Mouse (Mus musculus) embryonic facial prominence, embryonic 11.5 days (tissue): ENCODE results near the gene Rbm33. TPM values are rescaled to one million over a fixed set of nuclear protein-coding genes. Genes with fewer than 3 reads are reported as not detected.

Experiments
- ATAC-seq: fragments of 200-750 bp; cut with Nextera tagmentation; replicated peaks from 2 replicates; pipeline ENCODE4 v1.8.0; 2017; ENCODE audit warnings: low read depth; ENCODE audit not compliant: insufficient number of reproducible peaks, low FRiP score, low TSS enrichment
- DNase-seq: peaks from one replicate; pipeline ENCODE4 v3.0.0-alpha.2; 2015; ENCODE audit warnings: low spot score
- H3K27ac ChIP-seq: fragments of 300-500 bp; sonication (generic); replicated peaks from 2 replicates; pipeline ENCODE4 v1.5.1; 2014; ENCODE audit warnings: mild to moderate bottlenecking, low read depth, low read length, control low read depth
- H3K27me3 ChIP-seq: fragments of 300-500 bp; sonication (generic); 2 replicates; pipeline ENCODE4 v1.6.1; 2014; ENCODE audit warnings: mild to moderate bottlenecking, low read length, moderate library complexity, mixed read lengths; ENCODE audit not compliant: control insufficient read depth, insufficient read depth
- H3K36me3 ChIP-seq: fragments of 300-500 bp; sonication (generic); replicated peaks from 2 replicates; pipeline ENCODE4 v1.6.1; 2014; ENCODE audit warnings: low read depth, mild to moderate bottlenecking, low read length, moderate library complexity, mixed read lengths; ENCODE audit not compliant: control insufficient read depth, insufficient read depth
- H3K4me1 ChIP-seq: fragments of 300-500 bp; sonication (generic); 2 replicates; pipeline ENCODE4 v1.6.1; 2014; ENCODE audit warnings: low read length, mixed read lengths; ENCODE audit not compliant: control insufficient read depth, insufficient read depth
- H3K4me2 ChIP-seq: fragments of 300-500 bp; sonication (generic); 2 replicates; pipeline ENCODE4 v1.6.1; 2014; ENCODE audit warnings: low read depth, mild to moderate bottlenecking, control low read depth, low read length, moderate library complexity
- H3K4me3 ChIP-seq: fragments of 300-500 bp; sonication (generic); 2 replicates; pipeline ENCODE4 v1.5.1; 2014; ENCODE audit warnings: low read depth, low read length, control low read depth
- H3K9ac ChIP-seq: fragments of 300-500 bp; sonication (generic); replicated peaks from 2 replicates; pipeline ENCODE4 v1.6.1; 2014; ENCODE audit warnings: mild to moderate bottlenecking, control low read depth, low read length
- H3K9me3 ChIP-seq: fragments of 300-500 bp; sonication (generic); replicated peaks from 2 replicates; pipeline ENCODE4 v1.6.1; 2016; ENCODE audit warnings: mild to moderate bottlenecking, low read length, inconsistent platforms, mixed read lengths; ENCODE audit not compliant: control insufficient read depth
- WGBS: fragments of 180-500 bp; shearing (Covaris S2); extraction: QIAGEN DNeasy Blood & Tissue Kit; methylation state at CpG from one replicate; pipeline ENCODE4 v1.1.7; 2014; 5-methylcytosine and 5-hydroxymethylcytosine counted together
- polyA plus RNA-seq: library from polyadenylated mRNA; unstranded; fragments of >200 nt; fragmentation: Nextera tagmentation; extraction: Ambion mirVana; gene quantifications from 2 replicates; pipeline ENCODE4 v1.2.1, GENCODE M21; 2014

Rbm33 gene
- polyA plus RNA-seq, 1 experiment from 2014 or later, result 17.6 TPM

DNA sequence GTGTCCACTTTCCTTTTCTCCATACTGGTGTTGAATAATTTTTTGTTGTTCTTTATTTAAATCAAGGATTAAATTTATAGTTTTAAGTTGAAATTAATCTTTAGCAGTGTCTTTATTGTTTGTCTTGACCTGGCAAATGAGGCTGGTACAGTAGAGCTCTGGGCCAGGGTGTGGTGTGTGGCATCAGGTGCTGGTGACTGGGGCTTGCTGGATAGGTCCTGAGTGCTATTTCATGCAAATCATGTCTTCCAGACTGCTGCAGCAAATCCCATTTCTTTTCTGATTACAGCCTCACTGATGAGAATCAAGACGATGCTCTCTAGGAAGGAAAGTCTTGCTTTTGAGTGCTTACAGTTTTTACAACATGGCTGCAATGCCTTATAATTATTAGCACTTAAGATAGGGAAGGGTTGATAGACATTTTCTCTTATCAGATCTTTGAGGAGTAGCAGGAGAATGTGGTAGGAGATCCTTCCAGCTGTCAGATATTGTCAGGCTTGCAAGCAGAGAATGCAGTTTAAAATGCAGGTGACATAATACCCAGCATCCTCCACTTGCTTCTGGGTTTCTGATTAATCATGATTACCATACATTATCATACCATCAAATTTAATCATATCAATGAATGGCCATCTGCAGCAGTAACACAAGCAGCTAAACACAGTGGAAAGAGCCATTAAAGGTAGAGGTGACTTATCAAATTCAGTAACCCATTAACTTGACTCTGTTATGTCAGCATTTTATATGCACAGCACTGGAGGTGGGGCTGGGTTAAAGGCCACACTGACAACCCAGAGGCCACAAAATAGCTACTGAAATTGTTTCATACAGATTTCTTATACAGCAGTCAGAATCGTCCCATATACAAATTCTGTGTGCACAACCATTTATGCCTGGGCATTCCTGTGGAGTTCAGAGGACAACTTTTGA lies 56.8 kb downstream of the Rbm33 start:
- H3K36me3 ChIP-seq, result no peaks in the 10 kb centered on the region
- 89% methylated on average over 2 of the region's 2 CpGs for WGBS
- no peaks in the 10 kb centered on the region for H3K4me1 ChIP-seq

GRCm38 (mm10) chr5:28377299-28377698 lies 60.4 kb downstream of the Rbm33 start:
- Histone ChIP-seq H3K4me3 (no peak overlapping the region), H3K9ac (no peak overlapping the region), H3K27ac (no peak overlapping the region), H3K4me2 (no peak overlapping the region), H3K4me1 (no peaks in the 10 kb centered on the region), H3K36me3 (no peaks in the 10 kb centered on the region), H3K9me3 (no peaks in the 10 kb centered on the region), H3K27me3 (no peaks in the 10 kb centered on the region)
- DNase-seq (no peak), ATAC-seq (no peak)

More for the DNA sequence above, 56.8 kb downstream of the Rbm33 start:
- H3K9me3 ChIP-seq, result no peaks in the 10 kb centered on the region
- no peak overlapping the region for H3K4me2 ChIP-seq
- ATAC-seq (no peak), DNase-seq (no peak)
- H3K9ac ChIP-seq, result no peak overlapping the region
- H3K27ac ChIP-seq, result no peak overlapping the region
- no peaks in the 10 kb centered on the region for H3K27me3 ChIP-seq
- H3K4me3 ChIP-seq, result no peak overlapping the region

DNA sequence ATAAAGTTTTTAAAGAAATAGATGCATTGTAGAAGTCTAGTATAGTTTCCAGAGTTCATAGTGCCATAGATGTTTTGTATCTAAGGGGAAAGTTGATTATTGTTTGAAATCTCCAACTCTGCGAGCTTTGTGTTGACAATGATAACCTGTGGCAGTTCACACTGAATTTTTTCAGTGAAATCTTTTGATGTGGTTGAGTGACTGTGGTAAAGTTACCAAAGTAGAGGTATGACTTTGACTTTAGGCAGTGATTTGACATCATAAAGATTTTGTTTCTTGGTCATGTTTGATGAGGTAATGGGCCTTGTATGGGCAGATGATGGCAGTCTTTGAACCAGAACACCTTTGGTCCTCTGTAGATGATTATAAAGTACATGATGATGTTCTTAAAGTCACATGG lies 65.4 kb downstream of the Rbm33 start:
- Histone ChIP-seq H3K9me3 (no peaks in the 10 kb centered on the region), H3K27ac (no peak overlapping the region), H3K4me1 (no peaks in the 10 kb centered on the region), H3K9ac (no peak overlapping the region), H3K36me3 (peaks cover 3% of the 10 kb centered on the region), H3K4me3 (no peak overlapping the region), H3K4me2 (no peak overlapping the region), H3K27me3 (no peaks in the 10 kb centered on the region)
- ATAC-seq (no peak), DNase-seq (no peak)
- 88% methylated on average over 1 of the region's 1 CpGs for WGBS

DNA sequence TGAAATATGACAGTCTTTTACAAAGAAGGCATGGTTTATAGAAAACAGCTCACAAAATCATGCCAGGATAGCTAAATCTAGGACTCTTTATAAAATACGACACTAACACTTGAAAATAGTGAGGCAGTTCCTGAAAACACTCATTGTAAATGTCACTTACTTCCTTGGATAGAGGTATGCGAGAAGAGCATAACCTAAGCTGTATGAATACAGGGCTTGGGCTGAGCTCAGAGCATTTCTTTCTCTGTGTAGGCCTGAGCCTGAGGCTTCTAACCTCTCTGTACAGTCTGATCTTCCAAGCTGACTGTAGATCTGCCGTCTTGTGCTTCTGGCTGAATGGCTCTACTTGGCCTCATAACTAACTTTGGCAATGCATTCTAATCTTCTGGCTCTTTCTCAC lies 69.9 kb downstream of the Rbm33 start:
- H3K27me3 ChIP-seq, result no peaks in the 10 kb centered on the region
- no peak overlapping the region for H3K27ac ChIP-seq
- no peak overlapping the region for H3K4me2 ChIP-seq
- 89% methylated on average over 3 of the region's 3 CpGs for WGBS
- peaks cover 20% of the 10 kb centered on the region for H3K36me3 ChIP-seq
- no peak for ATAC-seq
- H3K9ac ChIP-seq, result no peak overlapping the region
- no peaks in the 10 kb centered on the region for H3K9me3 ChIP-seq
- DNase-seq, result no peak
- no peaks in the 10 kb centered on the region for H3K4me1 ChIP-seq
- H3K4me3 ChIP-seq, result no peak overlapping the region

GRCm38 (mm10) chr5:28387531-28388179 lies 70.7 kb downstream of the Rbm33 start:
- Histone ChIP-seq H3K9ac (no peak overlapping the region), H3K9me3 (no peaks in the 10 kb centered on the region), H3K4me2 (no peak overlapping the region), H3K4me3 (no peak overlapping the region), H3K27me3 (no peaks in the 10 kb centered on the region), H3K36me3 (peaks cover 20% of the 10 kb centered on the region), H3K4me1 (no peaks in the 10 kb centered on the region), H3K27ac (no peak overlapping the region)
- no peak for ATAC-seq
- 85% methylated on average over 9 of the region's 9 CpGs for WGBS
- no peak for DNase-seq

- WGBS, result 68% methylated on average over 3 of the region's 3 CpGs
- DNase-seq (peak; percentile 78), ATAC-seq (no peak)
- H3K36me3 ChIP-seq, result peaks cover 20% of the 10 kb centered on the region
- H3K4me3 ChIP-seq, result no peak overlapping the region
- no peak overlapping the region for H3K9ac ChIP-seq
- H3K27me3 ChIP-seq, result no peaks in the 10 kb centered on the region
- no peaks in the 10 kb centered on the region for H3K9me3 ChIP-seq
- no peaks in the 10 kb centered on the region for H3K4me1 ChIP-seq
- no peak overlapping the region for H3K27ac ChIP-seq
- no peak overlapping the region for H3K4me2 ChIP-seq
Observed at GRCm38 (mm10) chr5:28388184-28388583, 71.3 kb downstream of the Rbm33 start.

DNA sequence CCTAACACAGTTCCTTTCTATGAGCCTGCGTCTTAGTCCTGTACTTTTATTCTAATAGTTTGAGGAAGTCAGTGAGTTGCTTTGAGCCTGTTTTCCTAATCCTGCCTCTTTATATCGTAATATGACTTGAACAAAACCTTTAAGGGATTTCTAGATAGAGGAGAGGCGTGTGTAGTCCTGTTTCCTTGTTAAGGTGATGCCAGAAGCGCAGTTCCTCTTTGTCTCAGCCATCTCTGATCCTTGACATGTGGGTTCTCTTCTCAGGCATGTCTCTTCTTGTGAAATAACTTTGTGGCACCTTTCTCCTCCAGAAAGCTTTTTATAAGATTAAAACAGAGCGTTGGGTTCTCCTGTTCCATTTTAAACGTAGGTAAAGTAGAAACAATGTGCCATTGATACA lies 73.3 kb downstream of the Rbm33 start:
- no peak overlapping the region for H3K4me2 ChIP-seq
- ATAC-seq (no peak), DNase-seq (no peak)
- H3K9me3 ChIP-seq, result no peaks in the 10 kb centered on the region
- 86% methylated on average over 6 of the region's 6 CpGs for WGBS
- H3K4me1 ChIP-seq, result no peaks in the 10 kb centered on the region
- H3K27ac ChIP-seq, result no peak overlapping the region
- H3K9ac ChIP-seq, result no peak overlapping the region
- H3K4me3 ChIP-seq, result no peak overlapping the region
- H3K27me3 ChIP-seq, result no peaks in the 10 kb centered on the region
- H3K36me3 ChIP-seq, result peaks cover 23% of the 10 kb centered on the region

DNA sequence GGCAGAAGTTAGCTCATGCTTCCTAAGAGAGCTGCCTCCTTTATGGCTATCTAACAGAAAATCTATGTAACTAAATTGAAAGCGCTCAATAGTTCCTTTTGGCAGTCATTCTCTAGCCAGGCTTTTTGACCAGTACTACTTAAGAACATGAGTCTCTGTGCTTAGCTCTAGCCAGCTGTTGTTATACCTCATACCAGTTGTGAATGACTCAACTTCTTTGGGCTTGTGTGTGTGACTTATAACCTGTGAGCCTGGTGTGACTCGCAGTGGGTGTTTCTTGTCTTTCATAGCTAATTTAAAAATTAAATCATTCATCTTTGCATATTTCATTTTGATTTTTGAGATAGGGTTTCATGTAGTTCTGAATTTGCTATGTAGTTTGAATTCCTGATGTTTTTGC lies 80.4 kb downstream of the Rbm33 start:
- peaks cover 3% of the 10 kb centered on the region for H3K36me3 ChIP-seq
- no peak overlapping the region for H3K4me2 ChIP-seq
- no peaks in the 10 kb centered on the region for H3K4me1 ChIP-seq
- H3K4me3 ChIP-seq, result no peak overlapping the region
- no peak for ATAC-seq
- DNase-seq, result no peak
- no peak overlapping the region for H3K9ac ChIP-seq
- 99% methylated on average over 2 of the region's 2 CpGs for WGBS
- no peaks in the 10 kb centered on the region for H3K27me3 ChIP-seq
- no peak overlapping the region for H3K27ac ChIP-seq
- H3K9me3 ChIP-seq, result no peaks in the 10 kb centered on the region
